Mouse (Mus musculus) heart, embryonic 10.5 days (tissue): Measurements from ENCODE around the gene Ski. TPM values are rescaled to one million over a fixed set of nuclear protein-coding genes. Genes with fewer than 3 reads are reported as not detected.

ENCODE experiments used
- DNase-seq: peaks from one replicate; pipeline ENCODE4 v3.0.0-alpha.2; 2017; ENCODE audit warnings: low spot score
- H3K27ac ChIP-seq: fragments of 300-500 bp; sonication (generic); 2 replicates; pipeline ENCODE4 v1.5.1; 2016; ENCODE audit warnings: mild to moderate bottlenecking
- H3K27me3 ChIP-seq: fragments of 300-500 bp; sonication (generic); 2 replicates; pipeline ENCODE4 v1.6.1; 2016; ENCODE audit warnings: mild to moderate bottlenecking; ENCODE audit not compliant: poor library complexity, insufficient read depth, severe bottlenecking
- H3K36me3 ChIP-seq: fragments of 300-500 bp; sonication (generic); 2 replicates; pipeline ENCODE4 v1.6.1; 2016; ENCODE audit warnings: mild to moderate bottlenecking, moderate library complexity
- H3K4me1 ChIP-seq: fragments of 300-500 bp; sonication (generic); 2 replicates; pipeline ENCODE4 v1.6.1; 2016; ENCODE audit warnings: mild to moderate bottlenecking
- H3K4me3 ChIP-seq: fragments of 300-500 bp; sonication (generic); 2 replicates; pipeline ENCODE4 v1.5.1; 2016; ENCODE audit warnings: mild to moderate bottlenecking, moderate library complexity
- H3K9me3 ChIP-seq: fragments of 300-500 bp; sonication (generic); 2 replicates; pipeline ENCODE4 v1.6.1; 2016; ENCODE audit warnings: mild to moderate bottlenecking, moderate library complexity
- WGBS: fragments of 180-500 bp; shearing (Covaris S2); methylation state at CpG from one replicate; pipeline ENCODE4 v1.1.7; 2016; 5-methylcytosine and 5-hydroxymethylcytosine counted together
- polyA plus RNA-seq: library from polyadenylated mRNA; unstranded; fragments of >200 nt; fragmentation: Nextera tagmentation; extraction: Ambion mirVana; gene quantifications from 2 replicates; pipeline ENCODE4 v1.2.1, GENCODE M21; 2016

Ski gene
- polyA plus RNA-seq, 1 experiment from 2014 or later: 11.3 TPM

- DNase-seq: no peak
- Histone ChIP-seq H3K9me3 (no peaks in the 10 kb centered on the region), H3K27me3 (0 out of 2 replicates have a peak, but pooled peaks cover 3% of the 10 kb centered on the region), H3K27ac (peak overlapping the region; percentile 90), H3K4me3 (0 out of 2 replicates have a peak overlapping the region, but pooled peaks have one; percentile 13), H3K36me3 (no peaks in the 10 kb centered on the region), H3K4me1 (peaks cover 94% of the 10 kb centered on the region)
- 22% methylated on average over 20 of the region's 20 CpGs for WGBS
Measured at GRCm38 (mm10) chr4:155133658-155134417, 88.6 kb downstream of the Ski start.

GRCm38 (mm10) chr4:155133188-155133587, 89.2 kb downstream of the Ski start:
- H3K27ac ChIP-seq: peak overlapping the region; percentile 90
- no peaks in the 10 kb centered on the region for H3K36me3 ChIP-seq
- H3K4me1 ChIP-seq: peaks cover 97% of the 10 kb centered on the region
- 15% methylated on average over 3 of the region's 3 CpGs for WGBS
- no peaks in the 10 kb centered on the region for H3K9me3 ChIP-seq
- H3K4me3 ChIP-seq: no peak overlapping the region
- H3K27me3 ChIP-seq: 0 out of 2 replicates have a peak, but pooled peaks cover 3% of the 10 kb centered on the region
- DNase-seq: no peak

GRCm38 (mm10) chr4:155130616-155131015, 91.8 kb downstream of the Ski start:
- DNase-seq: no peak
- no peak overlapping the region for H3K4me3 ChIP-seq
- H3K27me3 ChIP-seq: 0 out of 2 replicates have a peak, but pooled peaks cover 3% of the 10 kb centered on the region
- WGBS: 59% methylated on average over 7 of the region's 7 CpGs
- H3K36me3 ChIP-seq: no peaks in the 10 kb centered on the region
- no peaks in the 10 kb centered on the region for H3K9me3 ChIP-seq
- peak overlapping the region; percentile 90 for H3K27ac ChIP-seq
- peaks cover 92% of the 10 kb centered on the region for H3K4me1 ChIP-seq

- no peaks in the 10 kb centered on the region for H3K9me3 ChIP-seq
- no peaks in the 10 kb centered on the region for H3K36me3 ChIP-seq
- peak overlapping the region; percentile 90 for H3K27ac ChIP-seq
- 61% methylated on average over 14 of the region's 14 CpGs for WGBS
- DNase-seq: no peak
- peaks cover 92% of the 10 kb centered on the region for H3K4me1 ChIP-seq
- no peak overlapping the region for H3K4me3 ChIP-seq
- H3K27me3 ChIP-seq: 0 out of 2 replicates have a peak, but pooled peaks cover 3% of the 10 kb centered on the region
Measured at GRCm38 (mm10) chr4:155129996-155130395, 92.4 kb downstream of the Ski start.

GRCm38 (mm10) chr4:155129132-155129917, 93.1 kb downstream of the Ski start:
- Histone ChIP-seq H3K27me3 (0 out of 2 replicates have a peak, but pooled peaks cover 3% of the 10 kb centered on the region), H3K27ac (peak overlapping the region; percentile 90), H3K4me1 (peaks cover 92% of the 10 kb centered on the region), H3K36me3 (no peaks in the 10 kb centered on the region), H3K9me3 (no peaks in the 10 kb centered on the region), H3K4me3 (no peak overlapping the region)
- WGBS: 91% methylated on average over 10 of the region's 10 CpGs
- DNase-seq: no peak

- Histone ChIP-seq H3K9me3 (no peaks in the 10 kb centered on the region), H3K27ac (peak overlapping the region; percentile 90), H3K27me3 (0 out of 2 replicates have a peak, but pooled peaks cover 3% of the 10 kb centered on the region), H3K4me1 (peaks cover 91% of the 10 kb centered on the region), H3K36me3 (no peaks in the 10 kb centered on the region), H3K4me3 (no peak overlapping the region)
- WGBS: 86% methylated on average over 15 of the region's 15 CpGs
- DNase-seq: no peak
Measured at GRCm38 (mm10) chr4:155128411-155128810, 94.0 kb downstream of the Ski start.

GRCm38 (mm10) chr4:155126602-155127372, 95.6 kb downstream of the Ski start:
- H3K4me3 ChIP-seq: 0 out of 2 replicates have a peak overlapping the region, but pooled peaks have one; percentile 9
- no peaks in the 10 kb centered on the region for H3K36me3 ChIP-seq
- H3K9me3 ChIP-seq: no peaks in the 10 kb centered on the region
- H3K4me1 ChIP-seq: peaks cover 90% of the 10 kb centered on the region
- DNase-seq: no peak
- 71% methylated on average over 7 of the region's 7 CpGs for WGBS
- peak overlapping the region; percentile 73 for H3K27ac ChIP-seq
- no peaks in the 10 kb centered on the region for H3K27me3 ChIP-seq

- DNase-seq: no peak
- H3K9me3 ChIP-seq: no peaks in the 10 kb centered on the region
- no peaks in the 10 kb centered on the region for H3K27me3 ChIP-seq
- H3K4me3 ChIP-seq: no peak overlapping the region
- peak overlapping the region; percentile 73; the same call in 1 of the 2 replicates for H3K27ac ChIP-seq
- no peaks in the 10 kb centered on the region for H3K36me3 ChIP-seq
- H3K4me1 ChIP-seq: peaks cover 90% of the 10 kb centered on the region
- 78% methylated on average over 5 of the region's 5 CpGs for WGBS
Measured at GRCm38 (mm10) chr4:155126194-155126593, 96.2 kb downstream of the Ski start.

GRCm38 (mm10) chr4:155125310-155125709, 97.1 kb downstream of the Ski start:
- peaks cover 90% of the 10 kb centered on the region for H3K4me1 ChIP-seq
- no peaks in the 10 kb centered on the region for H3K9me3 ChIP-seq
- H3K27me3 ChIP-seq: no peaks in the 10 kb centered on the region
- H3K27ac ChIP-seq: peak overlapping the region; percentile 73; the same call in 1 of the 2 replicates
- H3K36me3 ChIP-seq: no peaks in the 10 kb centered on the region
- H3K4me3 ChIP-seq: no peak overlapping the region
- WGBS: 19% methylated on average over 7 of the region's 7 CpGs
- DNase-seq: no peak

- H3K4me3 ChIP-seq: no peak overlapping the region
- H3K9me3 ChIP-seq: no peaks in the 10 kb centered on the region
- H3K27me3 ChIP-seq: no peaks in the 10 kb centered on the region
- peaks cover 81% of the 10 kb centered on the region for H3K4me1 ChIP-seq
- H3K36me3 ChIP-seq: no peaks in the 10 kb centered on the region
- no peak for DNase-seq
- 71% methylated on average over 9 of the region's 9 CpGs for WGBS
- H3K27ac ChIP-seq: peak overlapping the region; percentile 73
Measured at GRCm38 (mm10) chr4:155123868-155124534, 98.4 kb downstream of the Ski start.

- WGBS: 31% methylated on average over 16 of the region's 16 CpGs
Measured at GRCm38 (mm10) chr4:155122444-155123040, 99.8 kb downstream of the Ski start.

More at GRCm38 (mm10) chr4:155122444-155123040, 99.8 kb downstream of the Ski start:
- H3K9me3 ChIP-seq: no peaks in the 10 kb centered on the region
- peak; percentile 89 for DNase-seq
- peak overlapping the region; percentile 84 for H3K27ac ChIP-seq
- H3K27me3 ChIP-seq: no peaks in the 10 kb centered on the region
- H3K4me1 ChIP-seq: peaks cover 72% of the 10 kb centered on the region
- H3K36me3 ChIP-seq: 0 out of 2 replicates have a peak, but pooled peaks cover 2% of the 10 kb centered on the region
- peak overlapping the region; percentile 23; the same call in 1 of the 2 replicates for H3K4me3 ChIP-seq
